Mouse (Mus musculus): Measurements from ENCODE around the gene Ifna13. TPM values are rescaled to one million over a fixed set of nuclear protein-coding genes. Genes with fewer than 3 reads are reported as not detected.

Ifna13 gene
- polyA plus RNA-seq, 1 experiment from 2014 or later, result 0.24 TPM

DNA sequence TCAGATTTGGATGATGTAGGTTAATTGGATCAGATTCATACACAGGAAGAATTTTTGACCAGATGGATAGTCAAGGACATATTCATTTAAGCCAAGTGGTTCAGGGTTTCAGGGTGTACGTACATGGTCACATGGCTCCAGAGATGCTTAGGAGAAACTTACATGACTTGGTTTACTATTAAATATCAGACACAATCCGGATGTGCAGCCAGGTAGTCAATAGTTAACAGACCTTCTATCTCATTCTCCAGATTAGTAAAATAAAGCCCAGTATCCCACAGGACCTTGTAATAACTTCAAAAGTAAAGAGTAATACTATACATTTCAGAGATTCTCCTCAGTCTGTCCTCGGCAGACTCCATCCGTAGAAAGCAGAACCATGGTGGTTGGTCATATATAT is 9.9 kb downstream of the Ifna13 start, which contains the start of gene C87499:
TSS of gene C87499 (minus strand) at position 101 of the 400 bp plus-strand sequence.
- Histone ChIP-seq H3K27me3 (ENCODE audit: low read depth, poor library complexity, severe bottlenecking) (no peaks in the 10 kb centered on the region), H3K4me1 (no peaks in the 10 kb centered on the region), H3K4me3 (no peak within 1 kb of the TSS), H3K9me3 (replicated peaks) (no peaks in the 10 kb centered on the region), H3K36me3 (no peaks in the 10 kb centered on the region), H3K27ac (no peak within 1 kb of the TSS)
- no peak for DNase-seq (ENCODE audit: low spot score)
- WGBS, result 93% methylated on average over 4 of the region's 4 CpGs

GRCm38 (mm10) chr4:88603276-88603675 is 41.0 kb downstream of the Ifna13 start, which contains the start of gene Ifna12:
Ifna12 (minus strand) TSS chr4:88603376.
- no peak for DNase-seq (ENCODE audit: low spot score)
- no peaks in the 10 kb centered on the region for H3K9me3 ChIP-seq (replicated peaks)
- no peak within 1 kb of the TSS for H3K27ac ChIP-seq
- no peaks in the 10 kb centered on the region for H3K36me3 ChIP-seq
- no peaks in the 10 kb centered on the region for H3K4me1 ChIP-seq
- H3K27me3 ChIP-seq (ENCODE audit: low read depth, poor library complexity, severe bottlenecking), result no peaks in the 10 kb centered on the region
- no peak within 1 kb of the TSS for H3K4me3 ChIP-seq

Other genes starting within 250 kb of the Ifna13 start
- gene Hacd4, start 205.5 kb downstream of the Ifna13 start, polyA plus RNA-seq (2016; fragmentation: Nextera tagmentation; extraction: Ambion mirVana), result 2.1 and 2.5 TPM in 2 replicates
- gene Ifnb1, start 121.7 kb downstream of the Ifna13 start, polyA plus RNA-seq (2016; fragmentation: Nextera tagmentation; extraction: Ambion mirVana), result not detected in 2 replicates
- not detected in 2 replicates for gene Ifna15, start 86.2 kb downstream of the Ifna13 start, polyA plus RNA-seq (2016; fragmentation: Nextera tagmentation; extraction: Ambion mirVana)
- not detected in 2 replicates for gene Ifna14, start 72.7 kb downstream of the Ifna13 start, polyA plus RNA-seq (2016; fragmentation: Nextera tagmentation; extraction: Ambion mirVana)
- not detected in 2 replicates for gene Ifna9, start 52.1 kb downstream of the Ifna13 start, polyA plus RNA-seq (2016; fragmentation: Nextera tagmentation; extraction: Ambion mirVana)
- gene Ifna12, start 41.1 kb downstream of the Ifna13 start, polyA plus RNA-seq (2016; fragmentation: Nextera tagmentation; extraction: Ambion mirVana), result not detected in 2 replicates
- gene C87499, start 10.0 kb downstream of the Ifna13 start, polyA plus RNA-seq (2016; fragmentation: Nextera tagmentation; extraction: Ambion mirVana), result not detected in 2 replicates
- not detected in 2 replicates for gene Ifna16, start 32.5 kb upstream of the Ifna13 start, polyA plus RNA-seq (2016; fragmentation: Nextera tagmentation; extraction: Ambion mirVana)
- not detected in 2 replicates for gene Ifna2, start 39.5 kb upstream of the Ifna13 start, polyA plus RNA-seq (2016; fragmentation: Nextera tagmentation; extraction: Ambion mirVana)
- not detected in 2 replicates for gene Ifnab, start 46.9 kb upstream of the Ifna13 start, polyA plus RNA-seq (2016; fragmentation: Nextera tagmentation; extraction: Ambion mirVana)
- gene Gm26566, start 77.3 kb upstream of the Ifna13 start, polyA plus RNA-seq (2016; fragmentation: Nextera tagmentation; extraction: Ambion mirVana), result 1.1 and 1.5 TPM in 2 replicates
- gene Klhl9, start 78.0 kb upstream of the Ifna13 start, polyA plus RNA-seq (2016; fragmentation: Nextera tagmentation; extraction: Ambion mirVana), result 82.7 and 106 TPM in 2 replicates
- 0.33 TPM in 1 of 2 replicates, not detected in the other for gene Gm13271, start 110.4 kb upstream of the Ifna13 start, polyA plus RNA-seq (2016; fragmentation: Nextera tagmentation; extraction: Ambion mirVana)
- gene Gm13283, start 115.7 kb upstream of the Ifna13 start, polyA plus RNA-seq (2016; fragmentation: Nextera tagmentation; extraction: Ambion mirVana), result 0.40 and 0.54 TPM in 2 replicates
- 0.74 and 0.94 TPM in 2 replicates for gene Gm13290, start 129.4 kb upstream of the Ifna13 start, polyA plus RNA-seq (2016; fragmentation: Nextera tagmentation; extraction: Ambion mirVana)
- not detected in 2 replicates for gene Gm13289, start 132.5 kb upstream of the Ifna13 start, polyA plus RNA-seq (2016; fragmentation: Nextera tagmentation; extraction: Ambion mirVana)
- not detected in 2 replicates for gene Gm13272, start 135.4 kb upstream of the Ifna13 start, polyA plus RNA-seq (2016; fragmentation: Nextera tagmentation; extraction: Ambion mirVana)
- 0.16 and 0.39 TPM in 2 replicates for gene Ifnz, start 137.7 kb upstream of the Ifna13 start, polyA plus RNA-seq (2016; fragmentation: Nextera tagmentation; extraction: Ambion mirVana)
- gene Gm13276, start 141.2 kb upstream of the Ifna13 start, polyA plus RNA-seq (2016; fragmentation: Nextera tagmentation; extraction: Ambion mirVana), result not detected in 2 replicates
- gene Gm13277, start 144.2 kb upstream of the Ifna13 start, polyA plus RNA-seq (2016; fragmentation: Nextera tagmentation; extraction: Ambion mirVana), result not detected in 2 replicates
- gene Gm13278, start 147.1 kb upstream of the Ifna13 start, polyA plus RNA-seq (2016; fragmentation: Nextera tagmentation; extraction: Ambion mirVana), result not detected in 2 replicates
- not detected in 2 replicates for gene Gm13275, start 150.0 kb upstream of the Ifna13 start, polyA plus RNA-seq (2016; fragmentation: Nextera tagmentation; extraction: Ambion mirVana)
- not detected in 2 replicates for gene Gm13279, start 152.9 kb upstream of the Ifna13 start, polyA plus RNA-seq (2016; fragmentation: Nextera tagmentation; extraction: Ambion mirVana)
- 0.28 and 0.48 TPM in 2 replicates for gene Gm13285, start 155.2 kb upstream of the Ifna13 start, polyA plus RNA-seq (2016; fragmentation: Nextera tagmentation; extraction: Ambion mirVana)
- not detected in 2 replicates for gene Gm13287, start 158.8 kb upstream of the Ifna13 start, polyA plus RNA-seq (2016; fragmentation: Nextera tagmentation; extraction: Ambion mirVana)
- 0.15 TPM in 1 of 2 replicates, not detected in the other for gene Gm13288, start 161.1 kb upstream of the Ifna13 start, polyA plus RNA-seq (2016; fragmentation: Nextera tagmentation; extraction: Ambion mirVana)
- not detected in 2 replicates for gene Ifna7, start 171.8 kb upstream of the Ifna13 start, polyA plus RNA-seq (2016; fragmentation: Nextera tagmentation; extraction: Ambion mirVana)
- not detected in 2 replicates for gene Ifna11, start 175.5 kb upstream of the Ifna13 start, polyA plus RNA-seq (2016; fragmentation: Nextera tagmentation; extraction: Ambion mirVana)
- not detected in 2 replicates for gene Ifna6, start 183.0 kb upstream of the Ifna13 start, polyA plus RNA-seq (2016; fragmentation: Nextera tagmentation; extraction: Ambion mirVana)
- not detected in 2 replicates for gene Ifna5, start 191.1 kb upstream of the Ifna13 start, polyA plus RNA-seq (2016; fragmentation: Nextera tagmentation; extraction: Ambion mirVana)
- gene Ifna4, start 197.4 kb upstream of the Ifna13 start, polyA plus RNA-seq (2016; fragmentation: Nextera tagmentation; extraction: Ambion mirVana), result not detected in 2 replicates
- gene Ifna1, start 205.6 kb upstream of the Ifna13 start, polyA plus RNA-seq (2016; fragmentation: Nextera tagmentation; extraction: Ambion mirVana), result not detected in 2 replicates
- gene Ifne, start 235.7 kb upstream of the Ifna13 start, polyA plus RNA-seq (2016; fragmentation: Nextera tagmentation; extraction: Ambion mirVana), result not detected in 2 replicates